Mouse (Mus musculus) large intestine, adult 2 months (tissue): ENCODE data around the gene Lck. TPM values are rescaled to one million over a fixed set of nuclear protein-coding genes. Genes with fewer than 3 reads are reported as not detected.

Source experiments
- DNase-seq: peaks from one replicate; pipeline ENCODE4 v3.0.0-alpha.2; 2012; ENCODE audit warnings: low read depth, low spot score
- WGBS: fragments of 180-500 bp; shearing (Covaris S2); methylation state at CpG from one replicate; pipeline ENCODE4 v1.1.7; 2018; 5-methylcytosine and 5-hydroxymethylcytosine counted together
- polyA plus RNA-seq: library from polyadenylated mRNA; depleted of rRNA; stranded (reverse); fragments of >200 nt; gene quantifications from 2 replicates; pipeline ENCODE4 v1.2.3, GENCODE M21; 2012; rRNA removed

The Lck gene
- polyA plus RNA-seq, 1 experiment = 20.6 TPM

GRCm38 (mm10) chr4:129513086-129513767, 60.2 kb downstream of the Lck start, which contains the start of gene Marcksl1:
Gene Marcksl1 (plus strand): TSS chr4:129513581.
- no peak for DNase-seq
- 11% methylated on average over 47 of the region's 47 CpGs for WGBS

GRCm38 (mm10) chr4:129511413-129512096, 61.9 kb downstream of the Lck start:
- WGBS = 42% methylated on average over 6 of the region's 6 CpGs
- DNase-seq = no peak

GRCm38 (mm10) chr4:129510723-129511412, 62.6 kb downstream of the Lck start:
- no peak for DNase-seq
- 66% methylated on average over 6 of the region's 6 CpGs for whole genome bisulfite sequencing

- no peak for DNase-seq
- 86% methylated on average over 3 of the region's 3 CpGs for WGBS
Observed at GRCm38 (mm10) chr4:129509650-129510049, 63.8 kb downstream of the Lck start.

- WGBS = 39% methylated on average over 15 of the region's 15 CpGs
- no peak for DNase-seq
Observed at GRCm38 (mm10) chr4:129508834-129509600, 64.4 kb downstream of the Lck start.

- WGBS = 45% methylated on average over 3 of the region's 3 CpGs
- DNase-seq = no peak
Observed at GRCm38 (mm10) chr4:129508237-129508515, 65.3 kb downstream of the Lck start.

- 42% methylated on average over 9 of the region's 10 CpGs for WGBS
- DNase-seq = no peak
Observed at GRCm38 (mm10) chr4:129507434-129508236, 65.8 kb downstream of the Lck start.

GRCm38 (mm10) chr4:129505511-129505910, 67.9 kb downstream of the Lck start:
- 92% methylated on average over 3 of the region's 3 CpGs for WGBS
- no peak for DNase-seq

GRCm38 (mm10) chr4:129502901-129503444, 70.5 kb downstream of the Lck start:
- WGBS = 32% methylated on average over 11 of the region's 11 CpGs
- no peak for DNase-seq

GRCm38 (mm10) chr4:129502327-129502888, 71.0 kb downstream of the Lck start:
- peak; percentile 64 for DNase-seq
- 17% methylated on average over 9 of the region's 9 CpGs for WGBS

GRCm38 (mm10) chr4:129500607-129501566, 72.6 kb downstream of the Lck start:
- WGBS = 2% methylated on average over 48 of the region's 49 CpGs
- DNase-seq = no peak

- DNase-seq = no peak
- WGBS = 85% methylated on average over 8 of the region's 8 CpGs
Observed at GRCm38 (mm10) chr4:129500017-129500416, 73.4 kb downstream of the Lck start.

- 83% methylated on average over 3 of the region's 3 CpGs for WGBS
- DNase-seq = no peak
Observed at GRCm38 (mm10) chr4:129498941-129499340, 74.5 kb downstream of the Lck start.

Other genes with a start within 250 kb of the Lck start
- 27.1 and 29.3 TPM in 2 replicates for gene Rbbp4, start 238.3 kb downstream of the Lck start, polyA plus RNA-seq
- gene Zbtb8os, start 237.9 kb downstream of the Lck start, polyA plus RNA-seq = 23.1 and 24.9 TPM in 2 replicates
- 10.6 and 11.3 TPM in 2 replicates for gene Zbtb8a, start 195.5 kb downstream of the Lck start, polyA plus RNA-seq
- gene Zbtb8b, start 132.8 kb downstream of the Lck start, polyA plus RNA-seq = 0.02 TPM in 1 of 2 replicates, not detected in the other
- 22.8 and 26.3 TPM in 2 replicates for gene Bsdc1, start 112.1 kb downstream of the Lck start, polyA plus RNA-seq
- not detected in 2 replicates for gene Tssk3, start 82.6 kb downstream of the Lck start, polyA plus RNA-seq
- gene Fam229a, start 82.5 kb downstream of the Lck start, polyA plus RNA-seq = 0.17 TPM in 1 of 2 replicates, not detected in the other
- 29.3 and 50.1 TPM in 2 replicates for gene Marcksl1, start 60.1 kb downstream of the Lck start, polyA plus RNA-seq
- gene Hdac1, start 30.9 kb downstream of the Lck start, polyA plus RNA-seq = 56.6 and 67.3 TPM in 2 replicates
- gene Fam167b, start 4.9 kb upstream of the Lck start, polyA plus RNA-seq = 0.57 and 0.71 TPM in 2 replicates
- 325 and 337 TPM in 2 replicates for gene Eif3i, start 27.0 kb upstream of the Lck start, polyA plus RNA-seq
- 113 and 137 TPM in 2 replicates for gene Tmem234, start 27.0 kb upstream of the Lck start, polyA plus RNA-seq
- gene Dcdc2b, start 40.6 kb upstream of the Lck start, polyA plus RNA-seq = 0.99 and 1.1 TPM in 2 replicates
- gene Iqcc, start 45.5 kb upstream of the Lck start, polyA plus RNA-seq = 19.2 and 21.1 TPM in 2 replicates
- gene Ccdc28b, start 50.3 kb upstream of the Lck start, polyA plus RNA-seq = 9.4 and 12.3 TPM in 2 replicates
- gene Txlna, start 67.4 kb upstream of the Lck start, polyA plus RNA-seq = 20.3 and 21.6 TPM in 2 replicates
- gene Kpna6, start 99.1 kb upstream of the Lck start, polyA plus RNA-seq = 15.1 and 19.7 TPM in 2 replicates
- 21.5 and 23.2 TPM in 2 replicates for gene Tmem39b, start 123.2 kb upstream of the Lck start, polyA plus RNA-seq
- gene Khdrbs1, start 168.7 kb upstream of the Lck start, polyA plus RNA-seq = 13.9 and 16.1 TPM in 2 replicates
- gene Ptp4a2, start 237.6 kb upstream of the Lck start, polyA plus RNA-seq = 37.8 and 39.6 TPM in 2 replicates